Mouse (Mus musculus) ovary, postnatal 36 days (tissue): ENCODE results near the gene Asf1a.
"Not testable (repeated sequence)": the region's sequence is repeated elsewhere in the genome, so short reads cannot be mapped to it uniquely, and the experiment has no call there.

ENCODE experiments used
- DNase-seq: peaks from one replicate; pipeline ENCODE4 v3.0.0; 2022; ENCODE audit warnings: low spot score, mixed read lengths

The Asf1a gene

DNA sequence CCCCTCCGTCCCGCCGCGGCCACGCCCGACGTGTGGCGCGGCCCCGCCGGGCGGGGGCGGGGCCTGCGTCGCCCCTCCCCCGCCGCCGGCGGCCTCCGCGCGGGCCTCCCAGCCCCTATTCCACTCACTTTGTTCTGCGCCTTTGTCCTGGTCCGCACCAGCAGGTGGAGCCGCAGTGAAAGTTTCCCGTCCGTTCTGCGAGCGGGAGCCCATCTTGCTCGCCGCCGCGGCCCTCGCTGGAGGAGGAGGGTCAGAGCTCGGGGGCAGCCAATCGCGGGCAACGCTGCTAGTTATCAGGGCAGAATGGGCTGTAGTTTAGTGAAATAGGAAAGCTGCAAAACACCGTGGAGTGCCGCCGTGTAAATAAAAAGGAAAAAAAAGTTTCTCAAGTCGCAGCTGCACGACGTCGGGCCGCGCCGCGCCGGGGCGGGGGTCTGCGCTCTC, at the start of gene Asf1a:
TSS of gene Asf1a (plus strand) at position 81 of the 444 bp plus-strand sequence.
- DNase-seq = peak; percentile 98

DNA sequence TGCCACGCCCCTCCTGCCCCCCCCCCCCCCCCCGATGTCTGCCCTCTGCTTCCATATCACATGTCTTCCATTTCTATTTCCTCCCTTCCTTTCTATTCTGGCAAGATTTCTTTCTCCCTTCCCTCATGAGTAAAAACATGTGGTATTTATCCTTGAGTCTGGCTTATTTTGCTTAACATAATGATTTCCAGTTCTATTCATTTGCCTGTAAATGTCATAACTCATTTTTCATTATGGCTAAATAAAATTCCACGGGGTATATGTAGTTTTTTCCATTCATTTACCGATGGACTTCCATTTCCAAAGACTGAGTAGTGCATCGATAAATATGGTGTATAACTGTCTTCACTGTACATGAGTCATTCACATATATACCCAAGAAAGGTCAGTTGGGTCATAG, 34.6 kb upstream of the Asf1a start:
- no peak for DNase-seq

GRCm38 (mm10) chr10:53565538-53565937, 31.0 kb upstream of the Asf1a start:
- DNase-seq = no peak

- DNase-seq = no peak
These were observed 28.0 kb upstream of the Asf1a start for GRCm38 (mm10) chr10:53568531-53568930.

DNA sequence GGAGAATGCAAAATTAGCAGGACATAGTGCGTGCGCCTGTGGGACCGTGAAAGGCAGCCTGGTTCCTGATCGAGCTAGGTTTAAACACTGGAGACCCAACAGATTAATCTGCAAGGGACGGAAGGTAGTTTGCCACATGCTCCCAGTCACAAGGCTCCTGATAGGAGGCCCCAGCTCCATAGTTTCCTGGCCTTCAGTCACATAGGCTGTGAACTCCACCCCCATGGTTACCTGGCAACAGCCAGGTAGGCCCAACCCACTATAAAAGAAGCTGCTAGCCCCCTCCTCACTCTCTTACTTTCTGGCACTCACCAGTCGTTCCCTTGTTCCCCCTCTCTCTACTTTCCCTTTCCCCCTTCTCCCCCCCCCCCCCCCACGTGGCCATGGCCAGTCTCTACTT, 16.4 kb upstream of the Asf1a start:
- peak; percentile 14 for DNase-seq

- DNase-seq = peak; percentile 79
These were observed 15.9 kb upstream of the Asf1a start for GRCm38 (mm10) chr10:53580621-53581081.

GRCm38 (mm10) chr10:53581087-53581486, 15.5 kb upstream of the Asf1a start:
- DNase-seq = no peak

- no peak for DNase-seq
These were observed 10.8 kb upstream of the Asf1a start for GRCm38 (mm10) chr10:53585777-53586176.

DNA sequence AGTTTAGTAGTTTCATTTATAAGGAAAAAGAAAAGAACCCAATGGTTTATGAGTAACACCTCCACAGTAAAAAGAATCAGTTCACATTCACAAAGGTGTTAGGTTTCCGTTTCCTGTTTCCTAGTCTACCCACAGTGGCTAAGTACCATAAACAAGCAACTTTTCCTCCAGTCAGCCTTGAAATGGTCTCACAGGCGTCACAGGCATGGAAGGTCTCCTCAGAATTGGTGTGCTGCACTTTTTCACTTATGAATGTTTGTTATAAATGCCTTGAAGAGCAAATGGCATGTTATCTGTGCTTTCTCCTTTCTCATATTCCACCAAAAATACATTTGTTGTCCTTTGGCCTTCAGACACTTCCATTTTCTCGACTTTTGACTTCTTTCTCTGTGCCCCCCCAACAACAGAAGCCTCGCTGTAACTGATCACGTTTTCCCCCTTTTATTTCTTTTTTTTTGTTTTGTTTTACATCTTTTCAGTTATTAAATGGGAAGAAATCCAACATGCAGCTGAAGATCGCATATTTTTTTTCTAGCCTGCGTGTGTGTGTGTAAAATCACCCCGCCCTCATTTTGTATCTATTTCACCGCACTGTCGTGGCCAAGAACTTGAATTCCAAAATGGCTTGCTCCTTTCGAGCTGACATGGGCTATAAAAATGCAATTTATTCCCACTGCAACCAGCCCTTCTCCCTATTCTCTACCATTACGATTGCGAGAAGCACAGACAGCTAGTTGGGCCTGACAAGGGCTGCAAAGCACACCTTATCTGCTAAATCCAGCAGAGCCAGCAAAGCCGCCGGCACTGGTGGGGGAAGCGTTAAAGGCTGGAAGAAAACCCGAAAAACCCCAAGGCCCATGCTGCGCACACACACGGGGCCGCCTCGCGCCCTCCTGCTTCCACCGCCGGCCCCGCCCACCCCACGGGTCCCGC, 547 bp upstream of the Asf1a start:
- DNase-seq = no peak

- DNase-seq = peak; percentile 62
These were observed 744 bp downstream of the Asf1a start for GRCm38 (mm10) chr10:53597121-53597881.

- no peak for DNase-seq
These were observed 2.3 kb downstream of the Asf1a start for GRCm38 (mm10) chr10:53598821-53599220.

DNA sequence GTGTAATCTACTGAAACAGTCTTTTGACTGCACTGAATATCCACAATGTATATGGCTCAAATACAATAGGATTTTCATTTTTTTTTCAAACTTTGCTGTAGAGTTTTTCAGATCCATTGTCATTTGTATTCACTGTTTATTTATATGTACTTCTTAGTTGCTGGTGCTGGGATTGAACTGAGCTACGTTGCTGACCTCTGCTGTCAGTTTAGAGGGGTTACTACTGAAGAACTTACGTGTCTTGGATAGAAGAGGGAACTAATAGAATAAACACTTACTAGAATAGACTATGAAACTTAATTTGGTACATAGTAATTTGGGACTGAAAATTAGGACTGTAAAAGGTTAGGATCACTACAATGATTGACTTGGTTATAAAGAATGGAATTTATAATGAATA, 8.8 kb downstream of the Asf1a start:
- no peak for DNase-seq

- no peak for DNase-seq
These were observed 11.7 kb downstream of the Asf1a start for GRCm38 (mm10) chr10:53608274-53608673.

DNA sequence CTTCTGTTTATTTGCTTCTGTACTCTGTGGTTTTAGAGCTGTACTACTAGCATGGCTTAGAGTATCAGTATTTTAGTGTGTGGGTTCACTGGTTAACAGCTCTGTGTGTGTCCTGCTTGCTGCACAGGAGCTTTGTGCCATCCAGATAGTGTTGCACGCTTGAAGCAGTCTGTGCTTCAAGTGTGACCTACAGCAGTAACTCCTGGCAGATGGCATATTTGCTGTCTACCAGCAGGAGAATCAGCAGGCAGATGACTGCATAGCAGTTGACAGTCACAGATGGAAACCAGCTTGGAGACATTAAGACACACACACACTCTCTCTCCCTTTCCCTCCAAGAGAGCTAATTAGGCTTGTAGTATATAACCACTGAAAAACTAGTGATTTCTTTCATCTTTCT, 15.6 kb downstream of the Asf1a start:
- DNase-seq = no peak

DNA sequence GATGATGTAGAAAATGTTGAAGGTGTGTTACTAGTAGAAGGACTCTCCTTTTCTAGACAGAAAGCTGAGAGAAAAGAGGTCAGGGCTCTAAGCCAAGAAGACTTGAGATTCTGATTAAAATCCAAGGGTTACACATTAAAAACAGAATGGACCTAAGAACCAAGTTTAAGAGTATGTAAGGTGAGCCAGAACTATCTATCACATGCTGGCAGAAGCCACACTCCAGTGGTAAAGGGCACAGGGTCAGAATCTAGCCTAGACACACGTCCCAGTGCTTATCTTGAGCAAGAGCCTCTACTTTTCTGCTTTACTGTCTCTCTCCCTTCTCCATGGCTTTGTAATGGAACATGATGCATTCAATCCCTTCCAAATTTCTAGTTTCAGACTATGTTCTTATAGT, 17.4 kb downstream of the Asf1a start:
- no peak for DNase-seq

GRCm38 (mm10) chr10:53615850-53616616, 19.5 kb downstream of the Asf1a start:
- DNase-seq = no peak

DNA sequence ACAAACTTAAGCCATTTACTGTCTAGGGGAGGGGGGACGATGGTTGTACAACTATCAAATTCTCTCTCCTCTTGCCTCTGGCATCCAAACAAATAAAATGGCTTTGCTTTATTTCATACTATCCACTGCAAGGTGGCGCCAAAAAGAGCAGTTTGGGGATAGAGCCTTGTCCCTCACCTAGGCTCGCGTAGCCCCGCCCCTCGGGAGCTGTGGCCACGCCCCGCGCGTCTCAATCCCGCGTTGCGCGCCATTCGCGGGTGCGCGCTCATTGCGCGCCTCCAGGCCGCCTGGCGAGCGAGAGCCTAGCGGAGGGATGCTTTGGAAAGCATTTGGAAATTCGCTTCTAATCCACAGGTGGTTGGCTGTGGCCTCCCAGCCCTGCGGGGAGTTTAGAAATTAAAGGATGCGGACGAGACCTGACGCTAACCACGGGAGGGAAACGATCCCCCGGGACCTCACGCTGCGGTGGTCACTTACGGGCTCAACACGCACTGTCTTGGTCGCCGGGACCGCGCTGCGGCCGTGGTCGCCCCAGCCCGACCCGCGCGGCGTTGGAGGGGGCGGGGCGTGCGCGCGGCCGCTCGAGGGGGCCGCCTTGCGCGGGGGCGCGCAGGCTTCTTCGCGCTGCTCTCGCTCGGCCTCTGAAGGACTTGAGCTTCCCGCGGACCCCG, 32.8 kb downstream of the Asf1a start:
- peak; percentile 92 for DNase-seq

- DNase-seq = peak; percentile 95
These were observed 33.3 kb downstream of the Asf1a start for GRCm38 (mm10) chr10:53629918-53630250.

GRCm38 (mm10) chr10:53630339-53630738, 33.8 kb downstream of the Asf1a start, which contains the start of gene Mcm9:
Mcm9 (minus strand) TSS chr10:53630439.
- DNase-seq = not testable (repeated sequence)

DNA sequence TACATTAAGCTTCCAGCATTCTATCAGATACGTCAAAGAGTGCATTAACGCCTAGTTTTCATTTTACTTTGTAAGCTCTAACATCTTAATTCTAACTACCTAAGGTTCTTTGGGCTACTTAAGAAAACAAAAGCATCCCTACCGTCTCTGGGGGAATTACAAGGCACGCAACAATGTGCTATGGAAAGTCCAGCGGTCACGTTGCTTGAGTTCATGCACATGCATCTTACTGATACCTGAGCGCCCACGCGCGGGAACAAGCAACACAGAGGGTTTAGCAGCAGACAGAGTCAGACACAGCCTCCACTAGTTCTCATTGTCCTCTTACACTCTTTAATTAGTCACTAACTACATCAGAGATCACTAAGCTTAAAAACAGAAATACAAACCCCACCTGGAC, 37.6 kb downstream of the Asf1a start:
- no peak for DNase-seq

- DNase-seq = no peak
These were observed 38.9 kb downstream of the Asf1a start for GRCm38 (mm10) chr10:53635246-53635971.
